Mouse (Mus musculus) adipocyte (in vitro differentiated cells): ENCODE measurements at regions not wholly inside any gene's neighbourhood (a gene's known extent, or its start where the extent isn't known, plus 50 kb on each side); places are given as distances from the start of the nearest gene placed in this dataset.

Experiments
- DNase-seq: peaks from one replicate; pipeline ENCODE4 v3.0.0-alpha.2; 2016; ENCODE audit warnings: low spot score

- no peak for DNase-seq
Measured at GRCm38 (mm10) chr8:42144685-42145084, 727.8 kb upstream of the Frg1 start.

- no peak for DNase-seq
Measured at GRCm38 (mm10) chr8:42144220-42144619, 727.3 kb upstream of the Frg1 start.

- DNase-seq = no peak
Measured at GRCm38 (mm10) chr8:42107582-42107981, 690.7 kb upstream of the Frg1 start.

DNA sequence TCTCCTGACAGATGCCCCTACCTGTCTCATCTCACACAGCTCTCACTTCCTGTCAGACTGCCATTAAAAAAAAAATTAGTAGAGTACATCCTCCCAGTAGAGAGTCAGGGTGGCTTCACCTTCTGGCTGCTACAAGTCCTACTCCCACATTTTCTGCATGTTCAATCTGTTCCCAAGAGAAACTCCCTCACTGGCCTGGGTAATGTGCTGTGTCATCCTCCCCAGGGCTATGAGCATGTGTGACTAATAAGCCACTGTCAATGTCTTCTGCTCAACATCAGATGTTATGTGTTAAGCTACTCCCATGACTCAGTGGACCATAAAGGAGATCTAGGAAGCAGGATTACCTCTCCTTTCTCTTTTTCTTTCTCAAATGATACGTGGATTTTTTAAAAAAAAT lies 652.4 kb upstream of the Frg1 start:
- no peak for DNase-seq

DNA sequence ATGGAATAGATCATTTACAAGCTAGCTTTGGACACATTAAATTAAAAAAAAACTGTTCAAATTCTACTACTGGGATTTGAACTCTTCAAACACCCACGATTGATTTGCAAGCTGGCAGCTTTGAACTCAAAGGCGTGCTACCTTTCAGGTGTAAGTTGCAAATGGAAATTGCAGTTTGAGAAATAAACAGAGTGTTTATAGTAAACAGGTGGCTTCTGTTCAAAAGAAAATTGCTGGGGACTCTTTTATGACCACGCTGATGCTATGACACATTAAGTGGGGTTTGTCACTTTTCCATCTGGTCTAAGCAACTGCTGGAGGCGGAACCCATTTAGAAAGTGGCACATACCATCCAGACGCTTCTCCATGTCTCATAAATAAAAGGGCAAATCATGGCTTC lies 626.7 kb upstream of the Frg1 start:
- no peak for DNase-seq

- no peak for DNase-seq
Measured at GRCm38 (mm10) chr8:42039245-42039644, 622.4 kb upstream of the Frg1 start.

GRCm38 (mm10) chr8:42026934-42027333 lies 610.1 kb upstream of the Frg1 start:
- DNase-seq = no peak

- no peak for DNase-seq
Measured at GRCm38 (mm10) chr8:42017786-42018185, 600.9 kb upstream of the Frg1 start.

GRCm38 (mm10) chr8:42003170-42003569 lies 586.3 kb upstream of the Frg1 start:
- no peak for DNase-seq

DNA sequence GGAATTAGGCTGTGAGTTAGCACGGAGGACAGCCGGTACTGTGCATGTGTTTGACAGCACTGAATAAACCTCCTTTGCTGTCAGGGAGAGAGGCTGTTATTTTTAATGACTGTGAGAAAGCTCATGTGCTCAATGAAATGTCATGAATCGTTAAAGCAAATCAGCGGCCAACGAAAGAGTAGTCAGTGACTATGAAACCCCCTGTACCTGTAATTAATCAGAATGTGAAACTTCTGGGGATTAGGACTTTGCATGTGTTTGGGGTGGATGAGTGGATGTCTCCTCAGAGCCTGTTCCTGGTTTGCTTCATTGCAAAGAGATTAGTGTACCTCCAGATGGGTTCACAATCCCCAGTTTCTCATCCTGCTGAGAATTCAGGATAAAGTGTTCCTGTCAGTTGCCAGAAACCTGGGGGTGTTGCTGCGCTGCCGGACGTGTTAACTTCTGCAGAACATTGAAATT lies 572.2 kb upstream of the Frg1 start:
- DNase-seq = no peak

- DNase-seq = no peak
Measured at GRCm38 (mm10) chr8:41988216-41988615, 571.3 kb upstream of the Frg1 start.

- no peak for DNase-seq
Measured at GRCm38 (mm10) chr8:41987417-41987816, 570.5 kb upstream of the Frg1 start.

- no peak for DNase-seq
Measured at GRCm38 (mm10) chr8:41972416-41972815, 555.5 kb upstream of the Frg1 start.

GRCm38 (mm10) chr8:41970536-41970935 lies 553.7 kb upstream of the Frg1 start:
- no peak for DNase-seq

GRCm38 (mm10) chr8:41969408-41969807 lies 552.5 kb upstream of the Frg1 start:
- no peak for DNase-seq

DNA sequence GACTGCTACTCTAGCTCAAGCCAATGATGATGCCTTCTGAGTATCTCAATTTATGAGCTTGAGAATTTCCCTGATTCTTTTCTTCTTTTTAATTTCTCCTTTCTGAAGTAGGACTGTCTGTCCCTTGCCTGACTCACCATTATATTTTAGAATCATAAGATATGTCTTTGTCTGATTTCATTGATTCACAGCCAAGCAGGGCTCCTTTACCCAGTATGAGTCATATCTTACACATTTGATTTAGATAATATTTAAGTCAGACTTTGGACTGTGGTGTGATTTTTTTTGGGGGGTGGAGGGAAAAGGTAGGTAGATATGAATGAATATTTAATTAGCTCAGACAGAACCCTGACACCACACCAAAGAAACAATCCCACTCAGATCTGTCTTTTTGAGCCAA lies 547.2 kb upstream of the Frg1 start:
- DNase-seq = no peak

DNA sequence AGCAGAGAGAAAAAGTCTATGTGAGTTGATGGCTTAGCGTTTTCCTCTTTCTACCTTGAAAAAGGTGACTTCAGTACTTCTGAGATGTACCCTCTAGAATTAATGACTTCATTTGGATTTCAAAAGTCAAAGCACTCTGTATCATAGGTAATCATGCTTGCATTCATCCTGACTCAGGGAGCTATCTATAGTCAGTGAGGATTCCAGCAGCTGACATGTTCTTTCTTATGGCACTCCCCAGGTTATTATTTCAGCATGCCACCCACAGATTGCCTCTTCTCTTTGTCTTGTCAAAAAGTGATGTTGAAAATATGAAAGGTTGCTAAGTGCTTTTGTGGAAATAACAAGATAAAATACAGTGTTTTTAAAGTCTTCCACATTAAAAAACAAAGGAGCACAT lies 540.0 kb upstream of the Frg1 start:
- no peak for DNase-seq

DNA sequence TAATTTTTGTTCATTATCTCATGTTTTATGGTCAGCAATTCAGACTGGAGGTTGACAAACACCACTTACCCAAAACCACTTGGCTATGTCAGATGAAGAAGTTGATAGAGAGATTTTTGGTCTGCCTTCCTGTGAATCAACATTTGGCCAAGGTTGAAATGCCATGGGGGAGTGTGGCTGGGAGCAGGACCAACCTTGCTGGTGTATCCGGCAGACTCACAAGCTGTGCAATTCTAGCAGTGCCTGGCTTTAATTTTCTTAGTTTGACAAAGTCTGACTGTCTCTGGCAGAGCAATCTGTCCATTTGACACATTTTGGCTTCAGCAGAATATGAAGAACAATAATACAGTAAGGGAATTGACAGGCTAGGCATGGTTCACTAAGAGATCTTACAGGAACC lies 533.9 kb upstream of the Frg1 start:
- no peak for DNase-seq

DNA sequence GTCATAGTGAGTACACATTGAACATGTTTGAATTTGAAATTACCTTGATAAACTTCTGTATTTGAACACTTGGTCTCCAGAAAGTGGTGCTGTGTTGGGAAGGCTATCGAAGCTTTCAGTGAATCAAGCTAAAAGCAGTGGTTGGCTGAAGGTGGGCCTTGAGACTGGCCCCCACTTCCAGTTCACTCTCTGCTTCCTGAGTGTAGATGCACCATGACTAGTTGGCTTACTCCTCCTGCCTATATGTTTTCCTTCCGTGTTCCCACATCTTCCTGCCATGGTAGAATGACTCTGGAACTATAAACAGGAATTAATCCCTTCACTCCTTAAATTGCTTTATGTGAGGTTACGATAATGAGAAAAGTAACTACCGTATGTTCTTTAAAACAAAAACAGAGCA lies 522.4 kb upstream of the Frg1 start:
- DNase-seq = no peak

GRCm38 (mm10) chr8:41921106-41921505 lies 504.2 kb upstream of the Frg1 start:
- DNase-seq = no peak

- DNase-seq = no peak
Measured at GRCm38 (mm10) chr8:41920536-41920935, 503.7 kb upstream of the Frg1 start.

DNA sequence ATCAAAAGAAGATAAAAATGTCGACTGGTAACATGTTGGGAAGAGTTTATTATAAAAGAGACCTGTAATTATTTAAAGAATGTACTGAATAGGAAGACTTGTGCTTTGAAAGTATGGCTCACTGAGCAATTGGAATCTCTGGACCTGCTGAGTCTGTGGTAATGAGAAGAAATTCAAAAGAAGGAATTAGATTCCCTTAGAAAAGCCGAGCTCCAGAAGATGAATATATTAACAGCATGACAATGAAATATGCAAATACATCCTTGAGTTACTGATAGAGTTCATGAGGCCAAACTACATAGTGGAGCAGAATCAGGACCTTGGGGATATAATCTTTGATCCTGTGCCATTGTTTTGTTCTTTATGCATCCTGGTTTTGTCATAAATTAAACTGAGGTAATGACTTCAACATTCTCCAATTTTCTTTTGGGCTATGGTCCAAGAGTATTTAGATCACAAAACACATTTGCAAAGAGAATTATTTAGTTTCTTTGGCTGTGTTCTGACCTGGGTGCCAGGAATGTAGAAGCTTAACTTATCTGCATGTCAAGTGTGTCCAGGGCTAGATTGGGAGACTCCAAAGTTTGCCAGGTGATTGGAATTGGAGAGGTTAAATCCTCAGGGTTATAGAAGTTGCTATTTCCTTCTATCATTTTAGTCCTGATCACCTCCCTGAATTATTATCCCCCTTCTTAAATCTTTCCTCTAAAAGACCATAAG lies 461.3 kb upstream of the Frg1 start:
- no peak for DNase-seq

- DNase-seq = no peak
Measured at GRCm38 (mm10) chr8:41869681-41870356, 452.9 kb upstream of the Frg1 start.

DNA sequence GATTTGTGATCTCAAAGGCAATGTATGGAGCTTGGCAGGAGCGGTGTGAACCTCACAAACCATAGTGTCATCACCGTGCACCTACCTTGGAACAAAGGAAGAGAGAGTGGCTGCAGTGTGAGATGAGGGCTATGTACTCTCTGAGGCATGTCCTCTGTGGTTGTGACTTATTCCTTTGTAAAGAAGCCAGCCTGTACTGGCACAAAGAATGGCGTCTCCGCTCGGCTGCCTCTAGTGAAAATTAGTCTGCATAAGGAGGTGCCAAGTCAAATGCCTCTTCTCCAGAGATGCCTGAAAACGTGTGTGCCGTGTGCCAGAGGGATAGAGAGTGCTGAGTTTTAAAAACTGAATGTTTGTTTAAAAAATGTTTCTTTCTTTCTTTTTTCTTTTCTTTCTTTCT lies 444.0 kb upstream of the Frg1 start:
- no peak for DNase-seq
